Mouse (Mus musculus): ENCODE results near the gene Kiss1r.

GRCm38 (mm10) chr10:79942988-79943387 lies 26.2 kb downstream of the Kiss1r start:
- no peak for TF ChIP-seq CTCF (IDR thresholded peaks at IDR 0.05; ENCODE audit: insufficient read depth, low read depth, low read length)
- no peak for TF ChIP-seq POLR2A (IDR thresholded peaks at IDR 0.05; ENCODE audit: insufficient read depth, low read depth, low read length)
